Mouse (Mus musculus): ENCODE data around the gene Pdk2. TPM values are rescaled to one million over a fixed set of nuclear protein-coding genes. Genes with fewer than 3 reads are reported as not detected.

The Pdk2 gene
- total and polyA plus RNA-seq, 3 experiments: 3.9 to 40.3 (median 37.8) TPM

DNA sequence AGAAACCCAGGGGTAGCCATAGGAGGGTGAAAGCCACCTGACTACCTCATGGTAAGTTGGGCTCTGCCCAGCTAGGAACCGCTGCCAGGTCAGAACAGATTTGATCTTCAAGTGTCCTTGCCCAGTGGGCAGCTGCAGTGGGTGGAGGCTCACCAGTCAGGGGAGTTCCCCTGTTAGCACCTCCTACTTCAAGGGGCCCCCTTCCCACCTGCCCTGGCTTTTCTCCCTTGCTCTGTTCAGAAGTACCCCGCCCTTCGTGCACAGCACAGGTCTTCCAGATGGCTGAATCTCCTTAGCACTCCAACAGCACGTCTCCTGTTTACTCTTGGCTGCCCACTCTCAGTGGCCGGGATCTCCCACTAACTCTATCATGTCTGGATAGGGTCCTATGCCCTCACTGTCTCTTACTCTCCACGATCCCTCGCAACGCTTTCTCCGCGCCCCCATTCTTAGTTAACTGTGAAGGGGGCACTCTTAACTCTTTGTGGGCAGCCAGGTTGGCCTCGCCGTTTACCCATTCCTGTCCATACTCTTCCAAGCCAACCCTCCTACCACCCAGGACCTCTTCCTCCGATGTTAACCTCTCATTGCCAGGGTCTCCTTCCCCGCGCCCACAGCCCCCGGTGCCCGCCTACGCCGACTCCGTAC lies 539 bp downstream of the Pdk2 start:
- DNase-seq (ENCODE audit: low spot score) (peak; percentile 65), ATAC-seq (ENCODE audit: extremely low read depth, insufficient number of reproducible peaks, low FRiP score, poor library complexity, severe bottlenecking) (no peak)
- H3K36me3 ChIP-seq (replicated peaks): peaks cover 45% of the 10 kb centered on the region
- peak overlapping the region; percentile 75 for H3K4me3 ChIP-seq (ENCODE audit: low read depth, low read length)
- H3K4me1 ChIP-seq (ENCODE audit: insufficient read depth, low read depth, low read length): peaks cover 40% of the 10 kb centered on the region
- TF ChIP-seq POLR2AphosphoS5 (IDR thresholded peaks at IDR 0.05; ENCODE audit: insufficient replicate concordance, low read depth, low read length): no peak
- no peak for TF ChIP-seq CTCF (IDR thresholded peaks at IDR 0.05; ENCODE audit: low read depth, low read length)
- no peak for TF ChIP-seq TAL1 (conservative IDR thresholded peaks at IDR 0.05; ENCODE audit: low read depth, low read length)
- TF ChIP-seq GATA1 (IDR thresholded peaks at IDR 0.05; ENCODE audit: borderline replicate concordance, low read length): no peak
- TF ChIP-seq GATA2 (IDR thresholded peaks at IDR 0.05; ENCODE audit: borderline replicate concordance, low read depth, low read length): no peak
- no peaks in the 10 kb centered on the region for H3K9me3 ChIP-seq (replicated peaks)
- peaks cover 15% of the 10 kb centered on the region; the same call in 1 of the 2 replicates for H3K27me3 ChIP-seq (ENCODE audit: insufficient read depth, low read length)

DNA sequence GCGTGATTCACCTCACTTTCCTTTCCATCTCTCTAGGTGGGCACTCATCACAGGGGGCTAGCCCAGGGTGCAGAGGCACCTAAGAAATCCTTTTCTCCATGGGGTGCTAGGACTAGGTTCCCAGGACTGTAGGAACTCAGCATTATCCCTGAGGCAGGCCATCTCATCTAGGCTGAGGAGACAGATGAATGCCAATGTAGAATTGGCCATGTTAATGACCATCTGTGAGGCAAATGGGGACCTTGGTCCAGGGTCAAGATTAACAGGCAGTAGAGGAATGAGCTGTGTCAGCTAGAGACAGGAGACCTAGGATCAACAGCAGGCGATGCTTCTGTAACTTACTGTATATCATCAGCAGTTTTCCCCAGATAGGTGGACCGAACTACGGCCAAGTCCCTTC lies 1.4 kb downstream of the Pdk2 start:
- TF ChIP-seq GATA1 (IDR thresholded peaks at IDR 0.05; ENCODE audit: borderline replicate concordance, low read length) (no peak), CTCF (IDR thresholded peaks at IDR 0.05; ENCODE audit: low read depth, low read length) (no peak), TAL1 (conservative IDR thresholded peaks at IDR 0.05; ENCODE audit: low read depth, low read length) (no peak), GATA2 (IDR thresholded peaks at IDR 0.05; ENCODE audit: borderline replicate concordance, low read depth, low read length) (no peak), POLR2AphosphoS5 (IDR thresholded peaks at IDR 0.05; ENCODE audit: insufficient replicate concordance, low read depth, low read length) (no peak)
- Histone ChIP-seq H3K36me3 (replicated peaks) (peaks cover 53% of the 10 kb centered on the region), H3K4me3 (ENCODE audit: low read depth, low read length) (no peak overlapping the region; the same call in 1 of the 2 replicates), H3K9me3 (replicated peaks) (no peaks in the 10 kb centered on the region), H3K4me1 (ENCODE audit: insufficient read depth, low read depth, low read length) (peaks cover 48% of the 10 kb centered on the region), H3K27me3 (ENCODE audit: insufficient read depth, low read length) (peaks cover 8% of the 10 kb centered on the region; the same call in 1 of the 2 replicates)
- ATAC-seq (ENCODE audit: extremely low read depth, insufficient number of reproducible peaks, low FRiP score, poor library complexity, severe bottlenecking) (no peak), DNase-seq (ENCODE audit: low spot score) (no peak)

DNA sequence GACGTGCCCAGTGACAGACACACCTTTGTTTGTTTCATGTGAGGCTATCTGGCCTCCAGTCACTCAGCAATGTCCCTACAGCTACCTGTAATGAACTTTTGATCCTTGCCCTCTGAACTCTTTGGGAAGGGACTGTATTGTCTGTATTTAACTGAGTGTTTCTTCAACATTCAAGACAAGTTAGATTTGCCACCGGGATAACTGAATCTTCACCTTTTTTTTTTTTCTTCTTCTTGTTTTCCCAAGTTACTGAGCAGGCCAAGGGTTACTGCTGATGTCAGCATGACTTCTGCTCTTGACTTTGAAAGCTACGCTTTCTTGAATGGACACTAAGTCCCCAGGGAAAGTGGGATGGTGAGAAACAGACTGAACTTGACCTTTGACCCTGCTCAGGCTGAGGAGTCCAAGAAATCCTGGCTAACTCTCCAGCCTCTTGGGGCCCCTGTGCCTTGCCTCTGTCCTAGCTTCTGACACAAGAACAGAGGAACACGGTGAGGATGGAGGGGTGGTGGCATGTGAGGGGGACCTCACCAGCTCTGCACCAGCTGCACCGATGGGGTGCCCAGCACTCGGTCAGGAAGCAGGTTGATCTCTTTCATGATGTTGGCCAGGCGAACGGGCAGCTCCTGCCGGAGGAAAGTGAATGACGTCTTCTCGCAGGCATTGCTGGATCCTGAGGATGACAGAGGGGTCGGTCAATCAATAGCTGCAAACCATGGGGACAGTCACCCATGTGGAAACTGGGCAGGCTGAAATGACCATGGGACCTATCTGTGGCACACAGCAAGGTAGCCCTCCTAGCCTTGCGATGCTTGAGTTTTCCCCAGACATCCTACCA lies 2.1 kb downstream of the Pdk2 start:
- no peak for TF ChIP-seq POLR2AphosphoS5 (IDR thresholded peaks at IDR 0.05; ENCODE audit: insufficient replicate concordance, low read depth, low read length)
- TF ChIP-seq GATA2 (IDR thresholded peaks at IDR 0.05; ENCODE audit: borderline replicate concordance, low read depth, low read length): no peak
- no peak for TF ChIP-seq TAL1 (conservative IDR thresholded peaks at IDR 0.05; ENCODE audit: low read depth, low read length)
- TF ChIP-seq CTCF (IDR thresholded peaks at IDR 0.05; ENCODE audit: low read depth, low read length): no peak
- no peak for TF ChIP-seq GATA1 (IDR thresholded peaks at IDR 0.05; ENCODE audit: borderline replicate concordance, low read length)
- H3K4me3 ChIP-seq (ENCODE audit: low read depth, low read length): no peak overlapping the region
- peaks cover 55% of the 10 kb centered on the region for H3K4me1 ChIP-seq (ENCODE audit: insufficient read depth, low read depth, low read length)
- 0 out of 2 replicates have a peak, but pooled peaks cover 3% of the 10 kb centered on the region for H3K27me3 ChIP-seq (ENCODE audit: insufficient read depth, low read length)
- H3K9me3 ChIP-seq (replicated peaks): no peaks in the 10 kb centered on the region
- ATAC-seq (ENCODE audit: extremely low read depth, insufficient number of reproducible peaks, low FRiP score, poor library complexity, severe bottlenecking) (no peak), DNase-seq (ENCODE audit: low spot score) (no peak)
- H3K36me3 ChIP-seq (replicated peaks): peaks cover 61% of the 10 kb centered on the region

DNA sequence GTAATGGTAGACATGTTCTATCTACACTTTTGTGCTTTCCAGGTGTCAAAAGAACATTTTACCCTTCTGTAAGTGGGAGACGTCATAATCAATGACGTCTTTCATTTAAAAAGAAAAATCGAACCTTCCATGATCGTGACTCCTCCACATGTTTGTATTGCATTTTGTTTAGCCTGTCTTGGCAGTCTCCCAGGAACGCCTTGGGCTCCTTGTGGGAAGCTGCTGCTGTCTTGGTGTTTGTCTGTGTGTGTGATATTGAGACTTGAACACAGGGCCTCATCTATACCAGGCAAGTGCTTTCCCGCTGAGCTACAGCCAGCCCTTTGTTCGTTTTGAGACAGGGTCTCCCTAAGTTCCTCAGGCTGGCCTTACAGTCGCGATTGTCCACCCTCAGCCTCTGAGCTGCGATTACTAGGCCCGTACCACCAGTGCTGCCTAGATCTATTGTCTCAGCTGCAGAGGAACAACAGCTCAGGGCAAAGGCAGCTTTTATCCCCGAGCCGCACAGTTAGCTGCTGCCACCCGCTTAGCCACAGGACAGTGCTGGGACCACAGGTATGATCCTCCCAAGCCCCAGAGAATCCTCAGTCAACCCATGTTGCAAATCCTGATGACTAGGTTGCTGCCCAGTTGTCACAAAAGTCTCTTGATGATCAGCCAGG lies 2.9 kb downstream of the Pdk2 start:
- TF ChIP-seq POLR2AphosphoS5 (IDR thresholded peaks at IDR 0.05; ENCODE audit: insufficient replicate concordance, low read depth, low read length): no peak
- no peak for TF ChIP-seq GATA2 (IDR thresholded peaks at IDR 0.05; ENCODE audit: borderline replicate concordance, low read depth, low read length)
- no peak for TF ChIP-seq GATA1 (IDR thresholded peaks at IDR 0.05; ENCODE audit: borderline replicate concordance, low read length)
- TF ChIP-seq CTCF (IDR thresholded peaks at IDR 0.05; ENCODE audit: low read depth, low read length): no peak
- no peak for TF ChIP-seq TAL1 (conservative IDR thresholded peaks at IDR 0.05; ENCODE audit: low read depth, low read length)
- no peak for ATAC-seq (ENCODE audit: extremely low read depth, insufficient number of reproducible peaks, low FRiP score, poor library complexity, severe bottlenecking)
- Histone ChIP-seq H3K4me1 (ENCODE audit: insufficient read depth, low read depth, low read length) (peaks cover 58% of the 10 kb centered on the region), H3K36me3 (replicated peaks) (peaks cover 68% of the 10 kb centered on the region), H3K27me3 (ENCODE audit: insufficient read depth, low read length) (no peaks in the 10 kb centered on the region), H3K4me3 (ENCODE audit: low read depth, low read length) (no peak overlapping the region), H3K9me3 (replicated peaks) (no peaks in the 10 kb centered on the region)
- DNase-seq (ENCODE audit: low spot score): no peak

DNA sequence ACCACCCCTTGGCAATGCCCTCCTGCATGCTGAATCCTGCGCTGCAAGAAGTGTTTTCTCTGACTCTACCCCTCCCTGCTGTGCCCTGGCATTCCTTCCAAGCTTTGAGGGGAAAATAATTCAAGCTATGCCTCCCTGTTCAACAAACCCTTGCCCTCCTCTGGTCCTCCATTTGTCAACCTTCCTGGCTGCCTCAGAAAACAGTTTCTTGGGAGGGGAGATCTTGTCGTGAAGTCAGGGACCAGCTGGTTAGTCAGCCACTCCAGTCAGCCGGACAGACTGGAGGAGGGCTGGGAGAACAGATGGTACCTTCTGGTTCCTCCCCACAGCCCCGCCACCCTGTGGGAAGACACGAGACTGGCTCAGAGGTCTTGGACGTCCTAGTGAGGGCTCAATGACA lies 3.8 kb downstream of the Pdk2 start:
- H3K4me1 ChIP-seq (ENCODE audit: insufficient read depth, low read depth, low read length): peaks cover 59% of the 10 kb centered on the region
- no peaks in the 10 kb centered on the region for H3K9me3 ChIP-seq (replicated peaks)
- no peaks in the 10 kb centered on the region for H3K27me3 ChIP-seq (ENCODE audit: insufficient read depth, low read length)
- ATAC-seq (ENCODE audit: extremely low read depth, insufficient number of reproducible peaks, low FRiP score, poor library complexity, severe bottlenecking) (no peak), DNase-seq (ENCODE audit: low spot score) (no peak)
- H3K4me3 ChIP-seq (ENCODE audit: low read depth, low read length): no peak overlapping the region
- TF ChIP-seq POLR2AphosphoS5 (IDR thresholded peaks at IDR 0.05; ENCODE audit: insufficient replicate concordance, low read depth, low read length) (no peak), GATA1 (IDR thresholded peaks at IDR 0.05; ENCODE audit: borderline replicate concordance, low read length) (no peak), GATA2 (IDR thresholded peaks at IDR 0.05; ENCODE audit: borderline replicate concordance, low read depth, low read length) (no peak), CTCF (IDR thresholded peaks at IDR 0.05; ENCODE audit: low read depth, low read length) (no peak), TAL1 (conservative IDR thresholded peaks at IDR 0.05; ENCODE audit: low read depth, low read length) (no peak)
- H3K36me3 ChIP-seq (replicated peaks): peaks cover 74% of the 10 kb centered on the region
